Mouse (Mus musculus) forebrain, postnatal 0 days (tissue): Measurements from ENCODE around the gene Uck1. TPM values are rescaled to one million over a fixed set of nuclear protein-coding genes. Genes with fewer than 3 reads are reported as not detected.
"Not testable (repeated sequence)": the region's sequence is repeated elsewhere in the genome, so short reads cannot be mapped to it uniquely, and the experiment has no call there.

ENCODE experiments used
- ATAC-seq: fragments of 200-750 bp; cut with Nextera tagmentation; 2 replicates; pipeline ENCODE4 v1.8.0; 2017; ENCODE audit warnings: mild to moderate bottlenecking, moderate library complexity
- DNase-seq: peaks from one replicate; pipeline ENCODE4 v3.0.0-alpha.2; 2015
- H3K27ac ChIP-seq: fragments of 300-500 bp; sonication (generic); 2 replicates; pipeline ENCODE4 v1.5.1; 2014; ENCODE audit warnings: low read depth, mild to moderate bottlenecking, antibody characterized with exemption, low read length, moderate library complexity, mixed read lengths
- H3K27me3 ChIP-seq: fragments of 300-500 bp; sonication (generic); 2 replicates; pipeline ENCODE4 v1.6.1; 2014; ENCODE audit warnings: mild to moderate bottlenecking, low read length, mixed read lengths; ENCODE audit not compliant: insufficient read depth
- H3K36me3 ChIP-seq: fragments of 300-500 bp; sonication (generic); 2 replicates; pipeline ENCODE4 v1.6.1; 2014; ENCODE audit warnings: mild to moderate bottlenecking, moderate library complexity; ENCODE audit not compliant: insufficient read depth
- H3K4me1 ChIP-seq: fragments of 300-500 bp; sonication (generic); 2 replicates; pipeline ENCODE4 v1.6.1; 2014; ENCODE audit warnings: antibody characterized with exemption; ENCODE audit not compliant: insufficient read depth
- H3K4me2 ChIP-seq: fragments of 300-500 bp; sonication (generic); 2 replicates; pipeline ENCODE4 v1.6.1; 2014; ENCODE audit warnings: low read depth, mild to moderate bottlenecking, moderate library complexity
- H3K4me3 ChIP-seq: fragments of 300-500 bp; sonication (generic); 2 replicates; pipeline ENCODE4 v1.5.1; 2014; ENCODE audit warnings: low read depth, low read length, mixed read lengths
- H3K9ac ChIP-seq: fragments of 300-500 bp; sonication (generic); 2 replicates; pipeline ENCODE4 v1.6.1; 2014; ENCODE audit warnings: mild to moderate bottlenecking
- H3K9me3 ChIP-seq: fragments of 300-500 bp; sonication (generic); 2 replicates; pipeline ENCODE4 v1.6.1; 2016; ENCODE audit warnings: low read length
- CTCF ChIP-seq: sonication (generic); IDR thresholded peaks from 2 replicates; pipeline ENCODE4 v1.5.1; 2016; ENCODE audit warnings: antibody characterized with exemption, control low read depth, low read depth
- WGBS: fragments of 180-500 bp; shearing (Covaris S2); extraction: QIAGEN DNeasy Blood & Tissue Kit; methylation state at CpG from one replicate; pipeline ENCODE4 v1.1.7; 2014; 5-methylcytosine and 5-hydroxymethylcytosine counted together
- polyA plus RNA-seq: library from polyadenylated mRNA; unstranded; fragments of >200 nt; fragmentation: Nextera tagmentation; extraction: Ambion mirVana; gene quantifications from 2 replicates; pipeline ENCODE4 v1.2.1, GENCODE M21; 2015
- total RNA-seq: library from RNA; depleted of rRNA; stranded (reverse); fragments of >200 nt; gene quantifications from 2 replicates; pipeline ENCODE4 v1.2.3, GENCODE M21; 2014

Uck1 gene
- total and polyA plus RNA-seq, 2 experiments from 2014 or later: 105 to 134 TPM

DNA sequence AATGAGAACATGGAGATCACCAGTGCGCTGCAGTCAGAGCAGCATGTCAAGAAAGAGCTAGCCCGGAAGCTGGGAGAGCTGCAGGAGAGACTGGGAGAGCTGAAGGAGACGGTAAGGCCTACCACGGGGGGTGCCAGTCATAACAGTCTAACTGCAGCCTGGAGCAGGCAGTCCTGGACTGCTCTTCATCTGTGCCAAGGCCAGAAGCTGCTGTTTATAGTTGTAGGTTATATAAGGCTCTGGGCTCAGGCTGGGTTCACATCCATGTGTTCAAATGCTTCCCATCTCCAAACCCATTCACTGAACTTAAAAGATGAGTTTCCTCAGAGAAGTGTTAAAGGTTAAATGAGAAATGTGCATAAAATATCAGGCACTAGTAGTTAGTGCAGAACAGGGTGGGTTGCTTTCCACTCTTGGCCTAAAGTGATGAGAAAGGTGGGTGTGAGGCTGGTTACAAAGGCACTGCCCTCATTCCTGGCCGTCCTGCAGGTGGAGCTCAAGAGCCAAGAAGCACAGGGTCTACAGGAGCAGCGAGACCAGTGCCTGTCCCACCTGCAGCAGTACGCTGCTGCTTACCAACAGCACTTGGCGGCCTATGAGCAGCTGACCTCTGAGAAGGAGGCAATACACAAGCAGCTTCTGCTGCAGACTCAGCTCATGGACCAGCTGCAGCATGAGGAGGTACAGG, 44.3 kb upstream of the Uck1 start:
- H3K27me3 ChIP-seq: no peaks in the 10 kb centered on the region
- 55% methylated on average over 8 of the region's 8 CpGs for WGBS
- H3K36me3 ChIP-seq: peaks cover 81% of the 10 kb centered on the region
- no peaks in the 10 kb centered on the region for H3K4me1 ChIP-seq
- H3K4me3 ChIP-seq: no peak overlapping the region
- no peak overlapping the region for H3K9ac ChIP-seq
- no peak overlapping the region for H3K4me2 ChIP-seq
- peak; percentile 71 for TF ChIP-seq CTCF
- H3K27ac ChIP-seq: no peak overlapping the region
- DNase-seq (no peak), ATAC-seq (peak; percentile 35; the same call in 1 of the 2 replicates)
- H3K9me3 ChIP-seq: no peaks in the 10 kb centered on the region

DNA sequence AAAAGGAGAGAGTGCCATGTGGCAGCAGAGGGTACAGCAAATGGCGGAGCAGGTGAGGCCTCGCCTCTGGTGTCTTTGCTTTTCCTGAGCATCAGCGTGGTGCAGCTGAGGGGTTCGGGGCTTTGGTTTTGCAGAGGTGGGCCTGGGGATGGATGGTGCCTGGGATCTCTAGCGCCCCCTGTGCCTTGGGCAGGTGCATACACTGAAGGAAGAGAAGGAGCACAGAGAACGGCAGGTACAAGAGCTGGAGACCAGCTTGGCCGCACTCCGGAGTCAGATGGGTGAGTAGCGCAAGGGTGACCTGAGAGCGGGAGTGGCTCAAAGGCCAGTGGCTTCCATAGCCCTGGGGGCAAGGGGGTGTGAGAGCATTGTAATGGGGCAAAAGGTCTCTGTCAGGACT, 43.0 kb upstream of the Uck1 start:
- TF ChIP-seq CTCF: peak; percentile 28; the same call in 1 of the 2 replicates
- H3K27me3 ChIP-seq: no peaks in the 10 kb centered on the region
- H3K27ac ChIP-seq: no peak overlapping the region
- 90% methylated on average over 10 of the region's 10 CpGs for WGBS
- H3K9ac ChIP-seq: no peak overlapping the region
- DNase-seq: no peak
- H3K4me3 ChIP-seq: no peak overlapping the region
- H3K4me1 ChIP-seq: no peaks in the 10 kb centered on the region
- no peak overlapping the region for H3K4me2 ChIP-seq
- ATAC-seq: no peak
- H3K9me3 ChIP-seq: no peaks in the 10 kb centered on the region
- peaks cover 85% of the 10 kb centered on the region for H3K36me3 ChIP-seq

- H3K4me3 ChIP-seq: no peak overlapping the region
- ATAC-seq (no peak), DNase-seq (no peak)
- H3K36me3 ChIP-seq: peaks cover 69% of the 10 kb centered on the region
- H3K4me1 ChIP-seq: no peaks in the 10 kb centered on the region
- H3K27ac ChIP-seq: no peak overlapping the region
- no peak overlapping the region for H3K4me2 ChIP-seq
- 89% methylated on average over 4 of the region's 4 CpGs for WGBS
- no peaks in the 10 kb centered on the region for H3K9me3 ChIP-seq
- no peaks in the 10 kb centered on the region for H3K27me3 ChIP-seq
- no peak overlapping the region for H3K9ac ChIP-seq
- TF ChIP-seq CTCF: no peak
Observed at GRCm38 (mm10) chr2:32299469-32299868, 39.5 kb upstream of the Uck1 start.

- H3K27ac ChIP-seq, H3K4me2 ChIP-seq, H3K9me3 ChIP-seq, ATAC-seq, H3K4me3 ChIP-seq, H3K4me1 ChIP-seq, DNase-seq, H3K9ac ChIP-seq, H3K27me3 ChIP-seq: not testable (repeated sequence)
- 79% methylated on average over 2 of the region's 2 CpGs for WGBS
- peaks cover 41% of the 10 kb centered on the region for H3K36me3 ChIP-seq
Observed at GRCm38 (mm10) chr2:32295842-32296241, 35.9 kb upstream of the Uck1 start.

GRCm38 (mm10) chr2:32295285-32295684, 35.3 kb upstream of the Uck1 start:
- Histone ChIP-seq H3K27ac (no peak overlapping the region), H3K27me3 (no peaks in the 10 kb centered on the region), H3K4me3 (no peak overlapping the region), H3K4me1 (no peaks in the 10 kb centered on the region), H3K4me2 (no peak overlapping the region), H3K9ac (no peak overlapping the region), H3K36me3 (peaks cover 39% of the 10 kb centered on the region), H3K9me3 (no peaks in the 10 kb centered on the region)
- no peak for ATAC-seq
- DNase-seq: no peak
- TF ChIP-seq CTCF: no peak
- 91% methylated on average over 3 of the region's 3 CpGs for WGBS

- 76% methylated on average over 8 of the region's 8 CpGs for WGBS
- H3K9ac ChIP-seq: no peak overlapping the region
- DNase-seq (no peak), ATAC-seq (no peak)
- H3K36me3 ChIP-seq: peaks cover 35% of the 10 kb centered on the region
- no peak for TF ChIP-seq CTCF
- H3K9me3 ChIP-seq: no peaks in the 10 kb centered on the region
- no peak overlapping the region for H3K4me3 ChIP-seq
- no peak overlapping the region for H3K27ac ChIP-seq
- no peak overlapping the region for H3K4me2 ChIP-seq
- no peaks in the 10 kb centered on the region for H3K27me3 ChIP-seq
- H3K4me1 ChIP-seq: peaks cover 2% of the 10 kb centered on the region
Observed at GRCm38 (mm10) chr2:32294348-32294747, 34.4 kb upstream of the Uck1 start.

DNA sequence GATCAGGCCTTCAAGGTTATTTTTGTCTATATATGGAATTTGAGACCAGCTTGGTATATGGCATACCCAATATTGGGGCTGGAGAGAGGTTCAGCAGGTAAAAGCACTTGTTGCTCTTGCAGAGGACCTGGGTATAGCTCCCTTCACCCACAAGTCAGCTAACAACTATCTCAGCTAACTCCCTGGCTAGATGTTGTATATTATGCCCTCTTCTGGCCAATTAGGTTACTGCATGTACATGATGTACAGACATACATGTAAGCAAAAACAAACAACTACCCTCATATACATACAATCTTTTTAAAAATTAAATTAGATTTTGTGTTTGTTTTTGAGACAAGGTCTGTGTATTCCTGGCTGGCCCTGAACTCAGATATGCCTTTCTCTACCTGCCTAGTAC, 29.6 kb upstream of the Uck1 start:
- H3K27ac ChIP-seq: no peak overlapping the region
- peak; percentile 58 for TF ChIP-seq CTCF
- no peak overlapping the region for H3K9ac ChIP-seq
- H3K4me2 ChIP-seq: peak overlapping the region; percentile 63; the same call in 1 of the 2 replicates
- H3K4me1 ChIP-seq: peaks cover 20% of the 10 kb centered on the region
- DNase-seq (no peak), ATAC-seq (no peak)
- no peak overlapping the region for H3K4me3 ChIP-seq
- no peaks in the 10 kb centered on the region for H3K9me3 ChIP-seq
- peaks cover 12% of the 10 kb centered on the region for H3K36me3 ChIP-seq
- no peaks in the 10 kb centered on the region for H3K27me3 ChIP-seq
